Mouse (Mus musculus) liver, adult 2 months (tissue): ENCODE measurements around the gene Mybpc2.

ENCODE experiments used
- CTCF ChIP-seq: fragments of 200-500 bp; IDR thresholded peaks from 2 replicates; pipeline ENCODE4 v1.5.1; 2011; ENCODE audit warnings: low read depth, low read length, control low read depth
- POLR2A ChIP-seq: fragments of 200-500 bp; IDR thresholded peaks from 2 replicates; pipeline ENCODE4 v1.6.1; 2011; ENCODE audit warnings: low read length, control low read depth; ENCODE audit not compliant: insufficient read depth; ENCODE audit errors: extremely low read depth

GRCm38 (mm10) chr7:44464511-44464910, 59.9 kb downstream of the Mybpc2 start:
- TF ChIP-seq CTCF (no peak), POLR2A (no peak)
